Mouse (Mus musculus) adrenal gland, postnatal 25 days (tissue): Measurements from ENCODE around the gene Ugcg. TPM values are rescaled to one million over a fixed set of nuclear protein-coding genes. Genes with fewer than 3 reads are reported as not detected.

Experiments
- DNase-seq: peaks from one replicate; pipeline ENCODE4 v3.0.0; 2021; ENCODE audit warnings: mixed read lengths
- total RNA-seq: library from RNA; stranded (reverse); gene quantifications from 2 replicates; pipeline ENCODE4 v1.2.3, GENCODE M21; 2021

Gene Ugcg
- total RNA-seq, 1 experiment from 2014 or later = 42.7 TPM

DNA sequence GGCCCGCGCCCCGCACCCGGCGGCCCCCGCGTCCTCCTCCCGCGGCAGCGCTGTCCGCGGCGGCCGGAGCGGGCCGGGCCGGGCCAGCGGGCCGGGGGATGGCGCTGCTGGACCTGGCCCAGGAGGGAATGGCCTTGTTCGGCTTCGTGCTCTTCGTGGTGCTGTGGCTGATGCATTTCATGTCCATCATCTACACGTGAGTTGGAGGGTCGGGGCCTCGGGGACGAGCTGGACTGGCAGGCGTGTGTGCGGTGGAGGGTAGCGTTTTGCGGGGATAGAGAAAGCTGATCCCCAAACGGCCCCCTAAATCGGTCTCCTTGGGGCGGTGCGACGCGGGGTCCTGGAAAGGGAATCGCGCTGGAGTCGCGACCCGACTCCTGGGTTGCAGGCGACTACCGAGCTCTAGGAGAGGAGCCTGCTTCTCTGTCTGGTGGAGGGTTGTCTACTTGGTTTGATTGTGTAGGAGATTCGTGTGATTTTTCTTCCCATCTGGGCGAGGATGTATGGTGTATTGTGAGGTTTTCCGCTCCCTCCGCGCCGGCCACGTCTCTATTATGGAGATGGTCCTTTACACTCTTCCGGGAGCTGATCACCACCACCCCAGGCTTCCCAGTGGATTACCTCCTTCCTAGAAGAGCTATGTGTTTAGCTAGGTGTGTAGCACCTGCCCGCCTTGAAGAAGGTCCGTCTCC is 635 bp downstream of the Ugcg start:
- DNase-seq = peak; percentile 12

DNA sequence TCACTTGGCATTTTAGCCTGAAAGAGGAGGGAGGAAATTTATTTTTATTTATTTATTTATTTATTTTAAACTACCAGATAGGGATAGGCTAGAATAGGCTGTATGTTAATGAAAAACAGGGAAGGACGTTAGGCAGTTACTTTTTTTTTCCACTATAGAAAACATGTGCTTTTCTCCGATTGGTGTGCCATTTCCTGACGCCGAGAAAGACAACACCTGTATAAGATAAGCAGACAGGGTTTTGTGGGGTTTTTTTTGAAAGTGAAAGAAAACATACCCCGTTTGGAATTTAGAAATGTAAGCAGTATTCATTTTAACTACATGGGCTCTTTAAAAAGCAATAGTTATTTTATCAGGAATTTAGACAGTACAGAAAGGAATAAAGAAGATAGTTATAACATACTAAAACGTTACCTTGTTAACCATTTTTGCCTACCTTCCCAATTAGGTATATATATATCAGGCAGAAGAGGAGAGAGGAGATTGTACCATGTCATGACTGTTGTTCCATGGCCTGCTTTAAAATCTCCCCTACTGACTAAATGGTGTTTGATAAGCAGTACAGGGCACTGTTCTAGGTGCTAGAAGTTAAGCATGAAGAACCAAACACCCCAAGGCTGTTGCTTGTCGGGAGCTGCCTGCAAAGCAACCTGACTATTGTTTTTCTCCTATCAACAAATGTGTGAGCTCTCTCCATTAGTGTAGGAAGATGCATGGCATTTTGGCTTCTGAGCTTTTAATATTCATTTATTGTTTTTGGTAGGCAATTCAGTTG is 1.8 kb downstream of the Ugcg start:
- no peak for DNase-seq

GRCm38 (mm10) chr4:59194731-59195496 is 5.9 kb downstream of the Ugcg start:
- no peak for DNase-seq

- no peak for DNase-seq
Observed at GRCm38 (mm10) chr4:59196346-59197077, 7.5 kb downstream of the Ugcg start.

DNA sequence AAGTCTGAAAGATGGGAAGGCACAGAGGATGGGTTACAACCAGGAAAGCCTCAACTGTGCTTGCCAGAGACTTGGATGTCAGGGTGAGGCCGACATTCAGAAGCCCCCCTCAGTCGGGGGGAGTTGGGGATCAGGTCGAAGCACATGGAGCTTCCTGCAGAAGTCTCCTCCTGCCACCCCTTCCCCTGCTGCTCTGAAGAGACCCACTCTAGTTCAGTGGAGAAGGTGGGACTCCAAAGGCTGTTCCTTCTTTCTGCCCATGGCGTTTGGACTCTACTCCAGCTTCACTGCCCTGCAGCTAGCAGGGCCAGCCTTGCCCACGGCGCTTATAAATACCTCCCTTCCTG is 8.0 kb downstream of the Ugcg start:
- DNase-seq = no peak

DNA sequence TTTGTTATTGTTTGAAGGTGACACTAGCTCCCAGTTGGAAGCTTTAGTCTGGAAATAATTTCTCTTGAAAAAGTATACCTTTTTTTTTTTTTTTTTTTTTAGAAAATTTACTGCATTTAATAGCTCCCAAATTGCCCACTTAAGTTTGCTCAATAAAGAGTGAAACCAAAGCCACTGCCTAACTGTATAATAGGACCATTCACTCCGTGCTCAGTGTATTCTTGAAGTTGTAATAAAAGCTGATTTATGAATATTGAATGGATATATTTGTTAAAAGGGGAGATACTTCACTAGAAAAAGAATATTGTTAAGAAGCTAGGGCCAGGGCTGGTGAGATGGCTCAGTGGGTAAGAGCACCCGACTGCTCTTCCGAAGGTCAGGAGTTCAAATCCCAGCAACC is 8.4 kb downstream of the Ugcg start:
- DNase-seq = no peak

DNA sequence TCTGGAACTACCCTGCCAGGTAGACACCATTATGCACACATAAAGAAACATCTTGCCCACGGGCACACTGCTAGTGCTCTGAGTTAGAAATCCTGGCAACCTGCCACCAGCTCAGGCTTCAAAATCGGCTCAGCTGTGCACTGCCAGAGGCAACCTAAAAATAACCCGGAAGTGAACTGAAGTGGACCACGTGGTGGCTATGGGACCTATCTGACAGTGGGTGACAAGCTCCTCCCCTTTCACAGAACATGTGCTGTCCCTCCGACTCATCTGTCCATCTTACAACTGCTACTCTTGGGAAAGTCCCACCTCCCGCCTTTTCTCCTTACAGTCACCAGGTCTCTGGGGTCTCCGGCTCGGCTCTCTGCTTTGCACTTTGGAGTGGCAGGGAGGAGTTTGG is 10.3 kb downstream of the Ugcg start:
- DNase-seq = peak; percentile 64

DNA sequence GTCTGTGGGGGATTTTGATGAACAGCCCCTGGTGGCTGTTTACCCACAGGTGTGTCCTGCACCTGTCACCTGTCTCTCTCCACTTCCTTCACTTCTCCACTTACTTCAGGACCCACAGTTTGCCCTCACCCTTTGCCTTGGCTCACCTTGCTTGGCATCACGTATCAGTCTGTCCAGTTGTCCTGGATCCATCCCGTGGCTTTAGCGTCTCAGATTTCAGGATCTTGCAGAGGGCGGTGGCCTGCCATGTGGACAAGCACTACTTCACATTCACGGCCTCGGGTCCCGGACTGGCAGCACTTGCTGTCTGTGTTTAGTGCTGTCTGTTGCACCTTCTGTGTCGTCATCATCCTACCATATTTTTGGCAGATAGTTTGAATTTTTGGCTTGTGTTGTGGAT is 10.7 kb downstream of the Ugcg start:
- DNase-seq = no peak

- DNase-seq = no peak
Observed at GRCm38 (mm10) chr4:59200636-59201035, 11.6 kb downstream of the Ugcg start.

- no peak for DNase-seq
Observed at GRCm38 (mm10) chr4:59204616-59205015, 15.6 kb downstream of the Ugcg start.

GRCm38 (mm10) chr4:59205758-59206340 is 16.8 kb downstream of the Ugcg start:
- no peak for DNase-seq

DNA sequence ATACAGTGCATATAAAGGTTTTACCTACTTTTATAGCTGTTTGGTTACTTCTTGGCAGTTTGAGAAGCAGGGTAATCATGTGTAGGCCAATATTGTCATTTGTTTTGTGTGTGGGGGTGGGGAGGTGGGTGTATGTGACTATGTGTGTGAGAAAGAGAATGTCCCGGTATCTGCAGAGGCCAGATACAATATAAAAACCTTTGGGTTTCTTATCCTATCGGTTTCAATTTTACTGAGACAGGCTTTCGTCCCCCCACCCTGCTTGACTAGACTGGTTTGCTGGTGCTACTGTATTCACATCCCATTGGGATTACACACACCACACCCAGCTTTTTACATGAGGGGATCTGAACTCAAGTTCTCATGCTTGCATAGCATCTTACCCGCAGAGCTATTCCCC is 17.5 kb downstream of the Ugcg start:
- DNase-seq = no peak

GRCm38 (mm10) chr4:59208607-59209006 is 19.6 kb downstream of the Ugcg start:
- DNase-seq = no peak

GRCm38 (mm10) chr4:59211181-59211580 is 22.1 kb downstream of the Ugcg start:
- DNase-seq = no peak

DNA sequence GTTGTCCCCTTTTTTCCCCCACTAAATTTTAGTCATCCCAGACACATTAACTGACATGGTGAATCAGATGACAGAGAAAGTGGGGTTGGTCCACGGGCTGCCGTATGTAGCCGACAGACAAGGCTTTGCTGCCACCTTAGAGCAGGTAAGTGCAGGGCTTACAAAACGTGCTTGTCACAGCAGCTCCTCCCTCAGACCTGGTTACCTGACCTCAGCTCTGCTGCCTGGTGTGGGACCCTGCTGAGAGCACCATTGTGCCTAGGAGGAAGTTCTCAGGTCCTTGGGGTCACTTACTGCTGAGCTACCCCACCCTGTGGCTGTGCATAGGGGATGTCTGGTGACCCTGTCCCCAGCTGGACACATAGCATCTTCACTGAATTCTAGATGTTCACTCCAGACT is 24.8 kb downstream of the Ugcg start:
- DNase-seq = no peak

- no peak for DNase-seq
Observed at GRCm38 (mm10) chr4:59214695-59215094, 25.6 kb downstream of the Ugcg start.

DNA sequence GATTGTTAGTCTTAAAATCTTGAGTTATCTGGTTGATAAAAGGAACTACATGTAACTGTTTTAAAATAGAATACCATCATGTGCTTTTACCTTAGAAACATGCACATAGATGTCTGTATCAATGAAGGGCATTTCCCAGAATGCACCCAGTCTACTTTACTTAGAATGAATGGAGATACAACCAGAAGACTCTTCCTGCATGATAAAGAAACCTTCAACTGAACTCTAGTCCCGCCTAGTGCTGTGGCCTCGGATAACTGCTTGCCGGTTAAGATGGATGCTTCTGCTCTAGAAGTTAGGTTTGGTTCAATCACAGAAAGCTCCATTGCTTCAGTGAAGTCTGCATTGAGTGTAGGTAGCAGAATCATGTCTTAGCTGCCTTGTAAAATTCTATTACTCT is 26.5 kb downstream of the Ugcg start:
- DNase-seq = no peak

- DNase-seq = no peak
Observed at GRCm38 (mm10) chr4:59217101-59217500, 28.0 kb downstream of the Ugcg start.

DNA sequence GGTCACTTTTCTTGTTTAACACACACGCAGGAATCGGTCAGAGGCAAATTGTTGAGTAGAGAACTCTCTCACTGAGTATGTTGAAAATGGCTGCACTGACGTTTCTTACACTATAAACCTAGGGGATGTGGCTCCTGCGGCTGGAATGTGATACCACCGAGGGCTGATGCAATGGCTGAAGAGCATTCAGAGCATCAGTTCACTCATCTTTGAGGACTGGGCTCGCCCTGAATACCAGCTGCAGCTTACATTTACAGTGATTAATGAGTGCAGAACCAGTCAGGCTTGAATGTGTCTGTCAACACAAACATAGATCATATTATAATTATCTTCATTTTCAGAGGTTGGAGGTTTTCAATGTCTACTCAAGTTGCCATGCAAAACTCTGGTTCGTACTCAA is 29.1 kb downstream of the Ugcg start:
- DNase-seq = no peak

GRCm38 (mm10) chr4:59222226-59222625 is 33.2 kb downstream of the Ugcg start:
- DNase-seq = no peak

GRCm38 (mm10) chr4:59223055-59223615 is 34.1 kb downstream of the Ugcg start:
- DNase-seq = no peak

DNA sequence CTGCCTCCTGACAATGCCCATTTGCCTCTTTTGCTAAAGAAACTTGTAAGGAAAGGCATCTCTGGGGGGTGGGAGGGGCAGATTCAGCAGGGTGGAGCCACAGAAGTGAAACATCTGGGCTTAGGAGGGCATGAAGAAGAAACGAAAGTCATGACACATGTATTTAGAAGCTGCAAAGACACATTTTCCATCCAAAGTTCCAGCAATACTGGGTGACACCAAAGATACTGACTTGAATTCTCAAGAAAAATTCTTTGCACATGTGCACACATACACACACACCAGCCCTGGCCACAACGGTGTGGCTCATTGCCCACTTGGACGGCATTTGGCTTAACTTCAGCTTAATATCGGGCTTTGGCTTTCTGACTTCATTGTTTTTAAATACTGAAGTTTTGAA is 35.8 kb downstream of the Ugcg start:
- DNase-seq = no peak
